In genomic region chr7:125420190-125420589, GRCm38 (mm10) we compare ENCODE assay signal across 9 mouse cellular contexts. TPM values are rescaled to one million over a fixed set of nuclear protein-coding genes. Genes with fewer than 3 reads are reported as not detected.
DNase-seq lines count a peak whose midpoint lies in the region; ATAC-seq and TF ChIP-seq lines count a peak whose summit lies in the region.
"Had no signal": no experiment of that assay in that cellular context is flagged by ENCODE, and none has a peak within 500 bp of the region (broad histone marks: within the 10 kb centered on the region; RNA-seq: fewer than 3 reads in every experiment).

No protein-coding gene starts in this region.

- H3K4me2 ChIP-seq in heart, embryonic 12.5 days = no peak overlapping the region
- H3K4me2 ChIP-seq: stomach, embryonic 15.5 days had no signal

- no peaks in the 10 kb centered on the region for H3K36me3 ChIP-seq in heart, adult 2 months (ENCODE audit: control insufficient read depth, insufficient read depth, low read length)
- H3K36me3 ChIP-seq in heart, embryonic 12.5 days = no peaks in the 10 kb centered on the region
- no peaks in the 10 kb centered on the region for H3K36me3 ChIP-seq in limb, embryonic 10.5 days
- H3K36me3 ChIP-seq: stomach, embryonic 15.5 days had no signal

- H3K9me3 ChIP-seq in heart, embryonic 12.5 days (replicated peaks) = no peaks in the 10 kb centered on the region
- H3K9me3 ChIP-seq in limb, embryonic 10.5 days (replicated peaks) = no peaks in the 10 kb centered on the region
- H3K9me3 ChIP-seq: stomach, embryonic 15.5 days had no signal

- no peak for TF ChIP-seq EP300 in heart, adult 2 months (IDR thresholded peaks at IDR 0.05; ENCODE audit: insufficient read depth, low read depth, low read length)

- no peak overlapping the region for H3K9ac ChIP-seq in heart, adult 2 months (ENCODE audit: low read depth, low read length)
- H3K9ac ChIP-seq in heart, embryonic 12.5 days = no peak overlapping the region
- H3K9ac ChIP-seq: stomach, embryonic 15.5 days had no signal

- no peak overlapping the region for H3K4me3 ChIP-seq in heart, adult 2 months
- no peak overlapping the region for H3K4me3 ChIP-seq in heart, embryonic 12.5 days
- H3K4me3 ChIP-seq in limb, embryonic 10.5 days = no peak overlapping the region
- H3K4me3 ChIP-seq: stomach, embryonic 15.5 days had no signal

- peak; percentile 78 for TF ChIP-seq CTCF in heart, adult 2 months (IDR thresholded peaks at IDR 0.05)

- no peak for ATAC-seq in heart, embryonic 12.5 days (ENCODE audit: insufficient number of reproducible peaks, low FRiP score)
- ATAC-seq in neutrophil, adult 5-6 weeks (ENCODE audit: extremely low read depth, insufficient number of reproducible peaks, low FRiP score, poor library complexity, severe bottlenecking) = peak; percentile 63; the same call in 1 of the 2 replicates

- TF ChIP-seq POLR2A in heart, adult 2 months (IDR thresholded peaks at IDR 0.05; ENCODE audit: insufficient read depth, low read depth, low read length) = no peak

- intact Hi-C loops in heart, adult 2 months (cut with DNase I) = loop anchor here (1.0 kb wide), 1 partner anchor 219 kb away; no protein-coding TSS in a partner anchor

- H3K27me3 ChIP-seq in heart, adult 2 months (ENCODE audit: control insufficient read depth, insufficient read depth, low read length) = no peaks in the 10 kb centered on the region
- no peaks in the 10 kb centered on the region for H3K27me3 ChIP-seq in heart, embryonic 12.5 days (replicated peaks)
- no peaks in the 10 kb centered on the region for H3K27me3 ChIP-seq in limb, embryonic 10.5 days (ENCODE audit: low read depth, poor library complexity, severe bottlenecking)
- H3K27me3 ChIP-seq: stomach, embryonic 15.5 days had no signal

- 54% methylated on average over 2 of the region's 2 CpGs for WGBS in heart, adult 2 months
- 51% methylated on average over 2 of the region's 2 CpGs for WGBS in heart, embryonic 12.5 days
- 61% methylated on average over 2 of the region's 2 CpGs for WGBS in limb, embryonic 10.5 days

- DNase-seq in heart, adult 2 months = peak; percentile 34 to 65
- DNase-seq in urinary bladder, postnatal 14 days (ENCODE audit: low spot score) = peak; percentile 31
- DNase-seq in urinary bladder, adult 2 months (ENCODE audit: low spot score) = no peak
- peak; percentile 57 for DNase-seq in c-Kit-positive CD71-negative TER-119-negative erythroid progenitor cells, embryonic 14.5 days (ENCODE audit: low read depth)
- DNase-seq in limb, embryonic 10.5 days (ENCODE audit: low spot score) = peak; percentile 59
- DNase-seq in right cerebral cortex, postnatal 36 days (ENCODE audit: low spot score in 2 of 2) = no peak

- no peak overlapping the region for H3K27ac ChIP-seq in heart, adult 2 months
- H3K27ac ChIP-seq in heart, embryonic 12.5 days (ENCODE audit: poor library complexity, severe bottlenecking) = no peak overlapping the region
- no peak overlapping the region for H3K27ac ChIP-seq in limb, embryonic 10.5 days
- H3K27ac ChIP-seq: stomach, embryonic 15.5 days had no signal

- H3K4me1 ChIP-seq in heart, adult 2 months (ENCODE audit: control insufficient read depth, insufficient read depth, low read length) = no peaks in the 10 kb centered on the region
- no peaks in the 10 kb centered on the region for H3K4me1 ChIP-seq in heart, embryonic 12.5 days (replicated peaks)
- peaks cover 4% of the 10 kb centered on the region; the same call in 1 of the 2 replicates for H3K4me1 ChIP-seq in limb, embryonic 10.5 days
- H3K4me1 ChIP-seq: stomach, embryonic 15.5 days had no signal

- H3K79me2 ChIP-seq in heart, adult 2 months (replicated peaks; ENCODE audit: control insufficient read depth, insufficient read depth, low read length) = no peaks in the 10 kb centered on the region

RNA-seq across cellular contexts. Expression of gene Kdm8, which starts 24.3 kb away (rescaled TPM):
- 1 to 10 TPM; 3.0 to 4.4 TPM for total RNA-seq in heart, adult 2 months (2021)
- polyA plus RNA-seq in heart, adult 2 months (2012; rRNA removed) = 4.6 and 5.2 TPM in 2 replicates
- 5.9 and 7.0 TPM in 2 replicates for polyA plus RNA-seq in heart, embryonic 12.5 days (2016; fragmentation: Nextera tagmentation; extraction: Ambion mirVana)
- 5.8 and 6.2 TPM in 2 replicates for polyA plus RNA-seq in urinary bladder, adult 2 months (2012; rRNA removed)
- 18.7 and 19.5 TPM in 2 replicates for polyA plus RNA-seq in limb, embryonic 10.5 days (2016; fragmentation: Nextera tagmentation; extraction: Ambion mirVana)
- total RNA-seq in neutrophil, adult 5-6 weeks (2017) = 4.1 TPM in 2 replicates

Comparison
In these comparisons a context has a peak if more than half of its experiments do, and no peak if none do; other contexts are left out.
1. DNase-seq: peak in heart, adult 2 months (2 of 2), urinary bladder, postnatal 14 days (single experiment), c-Kit-positive CD71-negative TER-119-negative erythroid progenitor cells, embryonic 14.5 days (single experiment) and limb, embryonic 10.5 days (single experiment); none in urinary bladder, adult 2 months (single experiment) and right cerebral cortex, postnatal 36 days (0 of 2).